Mouse (Mus musculus): ENCODE measurements around the gene Rbm33. TPM values are rescaled to one million over a fixed set of nuclear protein-coding genes. Genes with fewer than 3 reads are reported as not detected.

Rbm33 gene
- polyA plus RNA-seq, 1 experiment = 11.5 TPM

DNA sequence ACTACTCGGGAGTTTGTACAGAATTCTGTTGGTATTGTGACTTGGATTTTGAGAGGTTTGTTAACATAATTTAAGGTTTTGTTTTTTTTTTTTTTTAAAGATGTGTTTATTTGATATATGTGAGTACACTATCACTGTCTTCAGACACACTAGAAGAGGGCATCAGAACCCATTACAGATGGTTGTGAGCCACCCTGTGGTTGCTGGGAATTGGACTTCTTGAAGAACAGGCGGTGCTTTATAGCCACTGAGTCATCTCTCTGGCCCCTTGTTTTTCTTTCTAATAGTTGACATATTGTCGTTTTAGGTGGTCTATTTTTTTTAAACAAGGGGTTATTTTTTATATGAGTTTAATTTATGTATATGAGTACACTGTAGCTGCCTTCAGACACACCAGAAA is 5.3 kb downstream of the Rbm33 start:
- no peak for DNase-seq (ENCODE audit: low read depth, low spot score)
- WGBS = 57% methylated on average over 3 of the region's 3 CpGs

- WGBS = 60% methylated on average over 2 of the region's 2 CpGs
- no peak for DNase-seq (ENCODE audit: low read depth, low spot score)
These were observed 6.9 kb downstream of the Rbm33 start for GRCm38 (mm10) chr5:28323822-28324221.

DNA sequence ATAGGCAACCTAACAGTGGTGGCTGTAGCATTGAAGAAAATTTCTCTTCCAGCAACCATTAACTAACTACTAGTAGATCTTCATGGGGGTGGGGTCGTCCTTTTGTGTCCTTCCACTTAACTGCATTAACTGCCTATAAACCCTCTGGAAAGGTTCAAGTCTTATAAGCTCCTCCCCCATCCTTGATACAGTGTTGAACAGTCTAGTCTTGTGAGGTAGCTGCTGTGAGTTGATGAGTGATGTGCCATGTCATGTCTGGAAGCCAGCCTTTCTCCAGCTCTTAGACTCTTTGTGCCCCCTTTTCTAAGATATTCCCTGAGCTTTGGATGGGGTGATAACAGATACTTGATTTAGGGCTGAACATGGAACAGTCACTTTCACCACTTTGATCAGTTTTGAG is 7.5 kb downstream of the Rbm33 start:
- WGBS = 31% methylated on average over 1 of the region's 1 CpGs
- no peak for DNase-seq (ENCODE audit: low read depth, low spot score)

- 65% methylated on average over 7 of the region's 7 CpGs for WGBS
- no peak for DNase-seq (ENCODE audit: low read depth, low spot score)
These were observed 12.3 kb downstream of the Rbm33 start for GRCm38 (mm10) chr5:28329024-28329806.

DNA sequence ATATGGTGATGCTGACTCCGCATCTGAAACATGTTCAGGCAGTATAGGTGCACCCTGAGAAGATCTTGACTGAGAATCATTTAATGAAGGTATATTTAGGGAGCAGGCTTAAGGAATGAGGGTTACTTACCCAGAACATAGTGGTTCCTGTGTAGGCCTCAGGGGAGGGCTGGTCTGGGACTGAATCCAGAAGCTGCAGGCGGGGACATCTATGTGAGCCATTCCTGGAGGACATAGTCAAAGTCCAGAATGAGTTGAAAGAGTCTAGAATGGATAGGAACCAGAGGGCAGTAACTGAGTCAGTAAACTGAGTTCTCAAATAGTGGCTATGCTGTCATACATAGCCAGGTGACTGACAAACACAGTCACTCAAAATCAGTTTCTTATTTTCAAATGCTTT is 16.8 kb downstream of the Rbm33 start:
- DNase-seq (ENCODE audit: low read depth, low spot score) = no peak
- WGBS = 54% methylated on average over 2 of the region's 2 CpGs

GRCm38 (mm10) chr5:28351857-28352513 is 35.1 kb downstream of the Rbm33 start:
- no peak for DNase-seq (ENCODE audit: low read depth, low spot score)

DNA sequence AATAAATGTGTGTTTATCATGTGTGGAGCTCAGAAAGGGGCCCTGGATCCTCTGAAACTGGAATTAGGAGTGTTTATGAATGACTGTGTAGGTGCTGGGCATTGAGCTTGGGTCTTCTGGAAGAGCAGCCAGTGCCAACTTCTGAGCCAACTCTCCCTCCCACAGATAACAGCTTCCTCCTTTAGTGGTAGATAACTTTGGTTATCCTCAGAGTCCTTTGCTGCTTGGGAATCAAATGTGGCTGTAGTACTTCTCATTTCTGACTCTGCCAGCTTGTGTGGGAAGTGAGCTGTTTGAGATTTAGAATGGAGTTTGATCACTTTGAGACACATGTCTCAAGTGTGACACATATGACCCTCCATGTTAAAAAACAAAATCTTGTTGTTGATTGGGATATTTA is 38.7 kb downstream of the Rbm33 start:
- DNase-seq (ENCODE audit: low read depth, low spot score) = no peak

- WGBS = 93% methylated on average over 2 of the region's 2 CpGs
- DNase-seq (ENCODE audit: low read depth, low spot score) = no peak
These were observed 43.8 kb downstream of the Rbm33 start for GRCm38 (mm10) chr5:28360745-28361144.

DNA sequence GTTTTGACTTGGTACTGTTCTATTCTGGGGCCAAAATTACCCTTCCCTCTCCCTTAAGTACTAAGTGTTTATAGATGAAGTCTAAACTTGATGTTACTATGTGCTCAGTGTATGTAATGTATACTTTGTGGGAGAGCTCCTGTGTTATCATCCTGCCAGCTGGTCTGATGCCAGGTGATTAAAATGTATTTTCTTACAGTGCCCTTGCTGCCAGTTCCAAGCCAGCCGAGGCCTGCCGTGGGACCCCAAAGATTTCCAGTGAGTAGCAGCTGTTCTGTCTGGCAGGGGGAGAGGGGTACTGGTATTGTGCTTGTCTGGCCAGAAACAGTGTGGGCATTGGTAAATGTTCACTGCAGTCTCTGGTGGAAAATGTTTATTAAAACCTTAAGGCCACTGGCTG is 51.1 kb downstream of the Rbm33 start:
- 34% methylated on average over 2 of the region's 2 CpGs for WGBS
- DNase-seq (ENCODE audit: low read depth, low spot score) = peak; percentile 43

DNA sequence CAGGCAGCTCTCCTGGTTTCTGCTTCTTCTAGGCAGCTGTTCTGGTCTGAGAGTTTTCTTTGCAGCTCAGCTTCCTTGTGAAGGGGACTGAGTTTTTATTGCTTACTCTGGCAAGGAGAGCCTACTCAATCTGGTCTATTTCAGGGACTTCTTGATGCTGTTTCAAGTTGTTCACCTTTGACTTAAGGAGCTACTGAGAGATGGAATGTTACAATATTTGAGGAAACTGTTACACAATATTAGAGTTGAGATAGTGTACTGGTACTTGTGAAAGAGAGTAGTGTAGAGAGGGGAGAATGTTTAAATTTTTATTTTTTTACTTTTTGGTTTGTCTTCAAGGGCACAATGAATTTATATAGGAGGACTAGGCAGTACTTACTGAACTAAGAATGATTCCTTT is 53.9 kb downstream of the Rbm33 start:
- no peak for DNase-seq (ENCODE audit: low read depth, low spot score)

GRCm38 (mm10) chr5:28372172-28372664 is 55.3 kb downstream of the Rbm33 start:
- WGBS = 65% methylated on average over 1 of the region's 1 CpGs
- no peak for DNase-seq (ENCODE audit: low read depth, low spot score)

GRCm38 (mm10) chr5:28373498-28374427 is 56.8 kb downstream of the Rbm33 start:
- WGBS = 47% methylated on average over 2 of the region's 2 CpGs
- peak; percentile 56 for DNase-seq (ENCODE audit: low read depth, low spot score)

DNA sequence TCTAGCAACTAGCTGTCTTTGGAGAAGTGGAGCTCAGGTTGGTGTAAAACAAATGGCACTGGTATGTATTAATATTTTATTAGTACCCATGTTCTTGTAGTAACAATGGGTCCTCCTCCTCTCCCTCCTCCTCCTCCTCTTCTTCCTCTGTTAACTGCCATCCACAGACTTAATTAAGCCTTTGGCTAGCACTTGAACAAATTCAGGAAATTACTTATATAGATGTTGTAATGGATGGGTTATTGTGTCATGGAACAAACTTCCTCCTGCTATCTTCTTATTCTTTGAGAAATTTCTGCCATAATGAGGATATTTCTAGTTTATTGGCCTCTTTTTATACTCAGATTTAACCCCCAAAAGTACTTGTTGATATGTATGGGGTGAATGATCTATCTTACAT is 60.4 kb downstream of the Rbm33 start:
- DNase-seq (ENCODE audit: low read depth, low spot score) = no peak

GRCm38 (mm10) chr5:28382289-28382688 is 65.4 kb downstream of the Rbm33 start:
- 98% methylated on average over 1 of the region's 1 CpGs for WGBS
- no peak for DNase-seq (ENCODE audit: low read depth, low spot score)

DNA sequence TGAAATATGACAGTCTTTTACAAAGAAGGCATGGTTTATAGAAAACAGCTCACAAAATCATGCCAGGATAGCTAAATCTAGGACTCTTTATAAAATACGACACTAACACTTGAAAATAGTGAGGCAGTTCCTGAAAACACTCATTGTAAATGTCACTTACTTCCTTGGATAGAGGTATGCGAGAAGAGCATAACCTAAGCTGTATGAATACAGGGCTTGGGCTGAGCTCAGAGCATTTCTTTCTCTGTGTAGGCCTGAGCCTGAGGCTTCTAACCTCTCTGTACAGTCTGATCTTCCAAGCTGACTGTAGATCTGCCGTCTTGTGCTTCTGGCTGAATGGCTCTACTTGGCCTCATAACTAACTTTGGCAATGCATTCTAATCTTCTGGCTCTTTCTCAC is 69.9 kb downstream of the Rbm33 start:
- no peak for DNase-seq (ENCODE audit: low read depth, low spot score)
- 85% methylated on average over 3 of the region's 3 CpGs for WGBS

- DNase-seq (ENCODE audit: low read depth, low spot score) = no peak
- 88% methylated on average over 9 of the region's 9 CpGs for WGBS
These were observed 70.7 kb downstream of the Rbm33 start for GRCm38 (mm10) chr5:28387531-28388179.

GRCm38 (mm10) chr5:28388184-28388583 is 71.3 kb downstream of the Rbm33 start:
- no peak for DNase-seq (ENCODE audit: low read depth, low spot score)
- WGBS = 57% methylated on average over 3 of the region's 3 CpGs

DNA sequence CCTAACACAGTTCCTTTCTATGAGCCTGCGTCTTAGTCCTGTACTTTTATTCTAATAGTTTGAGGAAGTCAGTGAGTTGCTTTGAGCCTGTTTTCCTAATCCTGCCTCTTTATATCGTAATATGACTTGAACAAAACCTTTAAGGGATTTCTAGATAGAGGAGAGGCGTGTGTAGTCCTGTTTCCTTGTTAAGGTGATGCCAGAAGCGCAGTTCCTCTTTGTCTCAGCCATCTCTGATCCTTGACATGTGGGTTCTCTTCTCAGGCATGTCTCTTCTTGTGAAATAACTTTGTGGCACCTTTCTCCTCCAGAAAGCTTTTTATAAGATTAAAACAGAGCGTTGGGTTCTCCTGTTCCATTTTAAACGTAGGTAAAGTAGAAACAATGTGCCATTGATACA is 73.3 kb downstream of the Rbm33 start:
- WGBS = 92% methylated on average over 6 of the region's 6 CpGs
- no peak for DNase-seq (ENCODE audit: low read depth, low spot score)

- 91% methylated on average over 2 of the region's 2 CpGs for WGBS
- no peak for DNase-seq (ENCODE audit: low read depth, low spot score)
These were observed 80.4 kb downstream of the Rbm33 start for GRCm38 (mm10) chr5:28397344-28397743.

DNA sequence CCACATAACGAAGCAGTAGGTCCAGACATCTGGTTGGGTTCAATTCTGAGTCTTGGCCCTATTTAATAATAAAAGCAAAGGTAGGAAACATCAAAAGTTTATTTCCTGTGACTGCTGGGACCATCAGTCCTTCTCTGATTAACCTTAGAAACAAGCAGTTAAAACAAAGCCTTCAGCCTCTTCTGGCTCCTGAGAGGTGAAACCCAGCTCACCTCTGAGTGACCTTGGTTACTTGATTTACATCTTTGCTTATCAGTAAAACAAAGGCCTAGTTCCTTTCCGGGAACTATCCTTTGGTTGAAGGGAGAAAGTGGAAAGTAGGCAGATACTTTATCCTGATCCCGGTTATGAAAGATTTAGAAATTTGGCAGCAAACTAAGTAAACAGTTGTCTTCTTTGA is 81.8 kb downstream of the Rbm33 start:
- WGBS = 22% methylated on average over 3 of the region's 3 CpGs

More for the DNA sequence above, 81.8 kb downstream of the Rbm33 start:
- DNase-seq (ENCODE audit: low read depth, low spot score) = no peak
